Mouse (Mus musculus) MEL-GATA-1-ER (cell line): Measurements from ENCODE around the gene Zbtb16.

Experiments
- DNase-seq: peaks from one replicate; pipeline ENCODE4 v3.0.0-alpha.2; 2012; ENCODE audit warnings: low read depth; ENCODE audit errors: extremely low read depth

Gene Zbtb16

DNA sequence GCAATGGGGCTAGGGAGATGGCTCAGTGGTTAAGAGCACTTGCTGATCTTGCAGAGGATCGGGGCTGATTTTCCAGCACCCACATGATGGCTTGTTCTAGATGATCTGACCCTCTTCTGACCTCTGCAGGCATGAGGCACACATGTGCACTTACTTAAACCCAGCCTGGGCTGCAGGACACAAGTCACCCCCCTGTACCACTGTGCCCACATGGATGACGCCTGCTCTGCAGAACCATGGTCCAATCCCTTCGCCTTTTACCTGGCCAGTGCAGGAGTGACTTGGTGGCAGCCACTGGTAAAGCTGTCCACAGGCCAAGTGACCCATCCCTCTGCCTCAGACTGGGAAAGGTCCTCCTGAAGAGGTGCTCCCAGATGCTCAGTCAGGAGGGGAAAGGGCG, 67.1 kb downstream of the Zbtb16 start:
- no peak for DNase-seq

DNA sequence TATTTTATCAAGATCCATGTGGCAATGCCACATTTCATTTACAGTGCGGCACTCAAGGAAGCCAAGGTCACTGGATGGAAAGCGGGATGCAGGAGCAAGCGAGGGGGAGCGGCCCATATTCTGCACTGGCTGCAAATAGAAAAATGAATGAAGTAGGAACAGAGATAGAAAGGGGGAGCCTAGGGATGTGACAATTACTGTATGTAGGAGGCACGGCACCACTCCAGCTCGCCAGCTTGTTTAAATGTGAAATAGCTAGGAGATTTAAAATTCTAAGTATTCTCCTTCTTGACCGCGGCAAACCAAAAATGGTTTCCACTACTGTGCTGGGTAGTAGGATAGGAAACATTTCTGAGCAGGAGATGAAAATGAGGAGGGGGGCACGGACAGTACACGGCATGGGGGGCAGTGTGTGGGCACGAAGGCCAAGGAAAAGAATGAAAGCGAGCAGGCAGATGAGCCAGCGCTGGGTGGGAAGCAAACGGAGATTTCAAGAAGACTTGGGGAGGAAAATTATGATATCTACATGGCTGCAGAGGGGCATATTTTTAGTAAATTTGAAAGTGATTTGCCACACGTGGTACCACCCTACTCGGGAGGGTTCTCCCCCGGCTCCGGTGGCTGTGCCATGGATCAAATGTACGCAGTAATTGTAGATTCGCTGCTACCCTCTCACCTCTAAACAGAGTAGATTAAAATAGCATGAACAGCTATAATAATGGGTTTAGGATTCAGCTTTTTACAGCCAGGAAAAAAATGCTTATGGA, 68.2 kb downstream of the Zbtb16 start:
- no peak for DNase-seq

DNA sequence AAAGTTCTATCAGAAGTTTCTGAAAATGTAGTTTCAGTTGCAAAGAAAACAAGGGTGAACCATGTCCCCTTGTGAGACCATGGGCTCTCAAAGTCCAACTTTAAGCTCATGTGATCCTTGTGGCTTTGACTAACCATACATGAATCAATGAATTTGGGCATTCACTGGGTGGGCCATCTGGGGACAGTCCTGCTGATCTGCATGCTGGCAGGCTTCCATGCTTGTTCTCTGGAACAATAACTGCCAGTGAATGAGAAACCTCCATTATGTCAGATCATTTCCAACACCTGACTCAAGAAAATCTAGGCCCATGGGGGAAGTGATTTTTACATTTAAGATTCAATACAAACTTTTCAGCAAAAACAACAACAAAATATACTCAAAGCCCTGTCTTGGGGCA, 70.1 kb downstream of the Zbtb16 start:
- no peak for DNase-seq

DNA sequence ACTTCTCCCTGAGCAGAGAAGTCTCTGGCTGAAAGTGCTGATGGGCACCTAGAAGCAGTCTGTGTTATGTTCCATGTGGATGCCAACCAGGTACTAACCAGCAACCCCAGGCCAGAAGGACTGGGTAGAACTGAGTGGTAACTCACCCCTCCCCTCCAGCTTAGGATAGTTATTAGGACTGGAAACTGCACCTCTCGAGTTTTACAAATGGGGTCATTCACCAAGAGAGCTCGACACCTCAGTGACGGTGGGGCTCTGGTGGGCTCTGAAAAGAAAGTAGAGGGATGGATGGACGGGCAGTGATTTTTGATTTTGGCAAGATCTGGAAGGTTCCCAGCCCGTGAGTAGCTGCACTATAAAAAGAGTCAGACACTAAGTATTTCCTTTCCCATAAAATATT, 71.7 kb downstream of the Zbtb16 start:
- DNase-seq: no peak

DNA sequence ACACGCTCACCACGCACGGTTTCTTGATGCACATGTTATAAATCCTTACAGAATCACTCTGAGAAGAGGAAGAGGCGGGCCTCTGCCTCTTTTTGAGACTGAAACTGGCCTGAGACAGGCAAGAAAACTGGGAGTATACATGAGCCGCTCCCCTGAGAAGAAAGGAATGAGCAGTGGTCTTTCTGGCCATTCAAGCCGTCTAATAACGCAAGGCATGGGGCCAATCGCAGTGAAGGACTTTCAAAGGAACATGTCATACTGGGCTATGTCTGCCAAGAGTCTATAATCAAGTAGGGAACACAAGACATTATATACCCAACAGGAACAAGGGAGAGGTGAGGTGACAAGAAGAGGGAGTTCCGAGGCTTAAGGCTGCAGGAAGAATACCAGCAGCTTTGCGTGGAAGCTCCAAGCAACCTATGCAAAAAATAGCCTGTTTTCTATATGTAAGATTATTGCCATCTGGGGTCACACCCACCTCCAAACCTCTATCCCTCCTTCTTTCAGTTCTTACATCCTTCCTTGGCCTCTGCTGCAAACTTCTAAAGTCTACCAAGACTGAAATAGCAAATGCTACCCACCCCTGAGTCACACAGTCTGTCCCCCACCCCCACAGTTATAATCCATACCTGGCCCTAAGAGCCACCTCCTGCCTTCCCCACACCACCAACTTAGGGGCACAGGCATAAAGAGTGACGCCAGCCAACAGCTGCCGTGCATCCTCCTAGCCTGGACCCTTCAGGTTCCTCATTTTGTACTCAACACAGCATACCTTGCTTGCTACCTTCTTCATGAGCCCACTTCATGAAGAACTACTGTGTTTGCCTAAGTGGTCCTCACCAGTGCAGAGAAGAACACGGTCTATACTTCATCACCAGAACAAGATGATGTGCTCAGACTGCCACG, 74.0 kb downstream of the Zbtb16 start:
- no peak for DNase-seq

DNA sequence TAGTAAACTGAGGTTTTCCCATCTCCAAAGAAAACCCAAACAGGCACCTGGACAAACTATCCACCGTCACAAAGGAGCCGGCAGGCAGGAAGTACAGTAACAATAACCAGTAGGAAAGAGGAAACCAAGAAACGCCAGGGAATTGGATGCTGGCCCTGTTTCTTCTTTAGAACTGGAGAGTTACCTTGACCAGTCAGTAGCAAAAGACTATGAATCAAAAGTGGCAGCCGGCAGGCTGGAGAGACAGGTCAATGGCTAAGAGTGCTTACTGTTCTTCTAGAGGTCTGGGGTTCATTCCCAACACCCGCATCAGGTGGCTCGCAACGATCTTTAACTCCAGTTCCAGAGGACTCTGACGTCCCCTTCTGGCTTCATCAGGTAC, 74.9 kb downstream of the Zbtb16 start:
- no peak for DNase-seq

DNA sequence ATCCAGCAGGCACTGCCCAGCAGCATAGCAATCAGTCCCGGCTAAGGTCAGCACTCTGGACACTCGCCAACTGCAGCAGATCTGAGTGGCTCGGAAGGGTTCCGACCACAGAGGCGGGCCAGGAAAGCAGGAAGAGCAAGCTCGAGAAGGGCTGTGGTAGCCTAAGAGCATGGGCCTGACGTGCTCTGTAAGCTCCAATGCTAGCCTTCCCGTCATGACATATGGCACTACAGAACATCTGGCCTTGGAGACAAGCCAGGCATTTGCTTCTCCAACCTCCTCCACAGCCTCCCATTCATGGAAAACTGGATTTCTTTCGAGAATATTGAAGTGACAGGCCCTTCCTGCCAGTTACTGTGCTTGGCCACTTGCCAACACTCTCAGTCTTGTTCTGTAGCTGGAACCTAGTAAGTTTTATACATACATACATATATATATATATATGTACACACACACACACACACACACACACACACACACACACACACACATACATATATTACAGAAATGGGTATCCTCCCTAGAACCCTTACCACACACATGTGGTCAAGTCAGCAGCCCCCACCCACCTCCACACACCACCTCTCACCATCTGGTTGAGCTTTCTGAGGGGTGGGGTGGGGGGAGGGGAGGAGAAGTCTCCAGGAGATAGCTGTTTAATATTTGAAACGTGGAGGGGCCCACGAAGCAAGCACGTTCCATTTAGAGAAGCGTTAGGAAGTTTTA, 75.4 kb downstream of the Zbtb16 start:
- no peak for DNase-seq

DNA sequence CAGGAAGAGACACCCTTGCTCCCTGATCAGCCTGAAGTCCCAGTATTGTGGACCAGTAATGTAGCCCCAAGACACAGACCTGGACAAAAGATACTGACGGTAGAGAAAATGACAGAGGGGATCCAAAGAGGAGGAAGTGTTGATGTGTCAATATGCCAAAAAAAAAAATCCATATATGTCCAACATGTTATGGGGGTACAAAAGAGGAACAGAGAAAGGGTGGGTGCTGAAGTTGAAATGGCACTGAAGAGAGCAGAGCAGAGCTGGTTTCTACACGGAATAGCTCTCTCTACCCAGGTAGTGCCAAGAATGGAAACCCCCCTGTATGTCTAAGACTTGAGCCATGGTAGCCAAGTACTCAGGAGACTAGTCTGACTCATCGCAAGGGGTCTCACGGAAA, 76.9 kb downstream of the Zbtb16 start:
- no peak for DNase-seq

DNA sequence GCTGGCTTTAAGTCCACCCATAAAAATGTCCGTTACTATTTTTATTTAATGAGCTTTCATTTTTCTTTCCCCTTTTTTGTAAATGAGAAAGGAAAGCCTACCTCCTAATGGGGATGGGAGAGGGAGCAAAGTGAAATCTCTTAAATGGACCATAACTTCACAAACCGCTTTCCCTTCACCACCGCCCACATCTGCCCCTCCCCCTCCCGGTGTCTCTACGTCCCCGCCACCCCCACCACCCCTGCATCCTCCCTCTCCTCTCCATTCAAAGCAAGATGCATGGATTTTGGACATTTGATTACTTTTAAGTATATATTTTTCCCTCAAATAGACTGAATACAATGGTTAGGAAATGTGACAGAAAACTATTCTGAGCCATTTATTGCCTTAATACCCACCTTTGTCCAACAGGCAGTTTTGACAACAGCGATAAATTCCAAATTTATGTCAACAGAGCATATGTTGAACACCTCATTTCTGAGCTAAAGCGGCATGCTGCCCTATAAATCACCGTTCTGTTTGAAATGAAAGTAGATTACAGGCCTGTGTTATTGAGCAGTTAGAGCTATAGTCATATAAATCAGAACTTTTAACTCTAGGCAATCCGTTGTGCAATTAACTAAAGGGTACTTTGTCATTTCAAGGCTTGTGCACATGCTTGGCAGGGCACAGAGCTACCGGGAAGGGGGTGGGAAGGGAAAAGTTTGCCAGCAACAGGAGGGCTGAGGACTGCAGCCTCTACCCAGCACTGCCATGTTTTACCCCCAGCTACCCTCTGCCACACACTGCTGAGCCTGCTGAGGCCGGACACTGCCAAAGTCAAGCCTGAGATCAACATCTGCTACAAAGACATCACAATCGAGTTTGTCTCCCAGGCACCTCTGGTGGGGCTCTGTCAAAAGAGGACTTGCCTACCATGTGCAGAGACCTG, 78.1 kb downstream of the Zbtb16 start:
- no peak for DNase-seq

DNA sequence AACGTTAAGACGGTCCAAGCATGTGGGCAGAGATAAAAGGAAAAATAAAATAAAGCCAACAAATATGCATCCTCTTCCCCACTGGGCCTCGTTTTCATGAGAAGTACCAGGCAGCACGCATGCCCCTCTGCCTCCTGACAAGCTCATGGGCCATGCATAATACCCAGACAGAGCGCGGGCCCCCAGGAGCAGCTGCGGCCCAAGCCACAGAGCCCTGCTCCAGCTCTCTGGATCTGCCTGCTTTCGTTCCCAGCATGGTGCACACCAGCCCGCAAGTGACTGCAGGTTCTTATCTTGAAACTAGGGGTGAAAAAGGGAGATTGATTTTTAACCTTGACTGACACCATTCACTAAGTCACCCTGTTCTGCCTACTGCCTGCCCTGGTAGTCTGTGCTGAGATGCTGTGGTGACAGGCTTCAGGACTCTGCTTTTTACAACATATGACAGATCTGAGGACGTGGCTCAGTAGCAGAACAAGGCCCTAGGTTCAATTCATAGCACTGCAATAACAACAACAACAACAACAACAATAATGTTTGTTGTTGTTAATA, 79.7 kb downstream of the Zbtb16 start:
- DNase-seq: no peak

DNA sequence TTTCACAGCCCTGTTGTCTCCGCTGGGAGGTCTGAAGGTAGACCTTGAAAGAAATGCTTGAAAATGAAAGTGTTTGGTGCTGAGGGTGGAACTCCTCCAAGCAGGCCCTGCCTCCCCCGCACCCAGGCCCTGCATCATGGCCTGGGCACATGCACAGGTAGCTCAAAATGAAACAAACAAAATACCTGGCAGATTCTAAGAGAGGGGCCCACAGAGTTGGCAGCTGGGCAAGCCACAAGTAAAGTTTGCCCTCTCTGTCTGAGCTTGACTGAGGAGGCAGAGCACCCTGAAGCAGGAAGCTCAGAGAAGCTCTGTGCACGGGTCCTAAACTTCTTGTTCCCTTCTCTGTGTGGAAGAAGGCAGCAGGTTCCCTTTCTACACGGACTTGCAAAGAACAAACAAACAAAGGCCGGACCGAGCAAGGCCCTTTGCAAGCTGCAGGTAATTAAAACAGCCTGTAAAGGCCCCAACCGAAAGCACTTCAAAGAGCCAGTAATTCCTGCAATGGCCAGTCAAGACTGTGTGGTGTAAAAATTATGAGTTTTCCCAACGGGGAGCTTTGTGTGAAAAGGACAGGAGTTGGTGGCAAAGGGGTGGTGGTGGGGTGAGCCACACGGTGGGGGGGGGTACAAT, 80.5 kb downstream of the Zbtb16 start:
- DNase-seq: no peak

DNA sequence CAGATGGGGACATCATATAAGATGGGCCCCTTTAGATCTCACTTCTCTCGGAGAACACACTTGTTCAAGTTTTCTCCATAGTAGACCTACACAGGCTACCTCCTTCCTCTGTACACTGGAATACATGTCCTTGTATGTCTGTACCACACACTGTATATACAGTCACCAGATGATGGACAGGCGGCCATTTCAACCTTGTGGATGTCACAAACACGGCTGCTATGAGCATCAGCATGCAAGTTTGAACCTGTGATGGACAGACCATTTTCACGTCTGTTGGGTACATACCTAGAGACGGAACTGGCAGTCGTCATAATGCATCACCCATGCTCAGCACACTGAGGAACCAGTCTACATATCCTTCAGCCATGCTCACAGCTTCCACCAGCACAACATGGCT, 81.6 kb downstream of the Zbtb16 start:
- DNase-seq: no peak

DNA sequence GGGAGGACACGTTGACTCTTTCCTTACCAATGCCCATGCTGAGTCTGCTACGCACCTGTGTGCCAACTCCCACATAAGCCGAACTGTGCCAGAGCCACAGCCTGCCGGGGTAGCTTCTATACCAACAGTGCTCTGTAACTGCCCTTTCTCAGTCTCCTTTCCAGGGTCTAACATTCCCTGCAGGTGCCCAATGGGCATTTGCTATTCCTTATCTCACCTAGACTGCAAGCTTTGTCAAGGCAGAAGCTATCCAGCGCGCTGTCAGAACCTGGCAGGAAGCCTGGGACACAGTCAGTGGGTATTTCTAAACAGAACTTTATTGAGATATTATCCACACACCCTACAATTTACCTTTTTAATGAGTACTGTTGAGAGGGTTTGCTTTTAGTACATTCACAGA, 82.1 kb downstream of the Zbtb16 start:
- no peak for DNase-seq

DNA sequence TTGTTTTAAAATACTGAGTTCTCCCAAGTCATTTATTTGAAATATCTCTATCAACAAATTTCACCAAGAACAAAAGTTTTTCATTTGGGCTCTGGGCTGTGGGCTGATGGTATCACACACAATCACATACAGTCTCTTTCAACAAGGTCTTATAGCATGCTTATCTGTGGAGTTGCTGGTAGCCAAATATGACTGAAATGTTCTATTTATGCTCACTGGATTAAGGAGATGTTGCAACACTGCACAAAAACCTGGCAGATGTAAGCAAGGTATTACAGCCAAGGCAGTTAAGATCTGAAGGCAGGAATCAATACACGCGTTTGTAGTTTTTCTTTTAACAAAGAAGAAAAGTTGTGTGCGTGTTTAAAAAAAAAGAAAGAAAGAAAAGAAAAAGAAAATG, 84.1 kb downstream of the Zbtb16 start:
- no peak for DNase-seq

DNA sequence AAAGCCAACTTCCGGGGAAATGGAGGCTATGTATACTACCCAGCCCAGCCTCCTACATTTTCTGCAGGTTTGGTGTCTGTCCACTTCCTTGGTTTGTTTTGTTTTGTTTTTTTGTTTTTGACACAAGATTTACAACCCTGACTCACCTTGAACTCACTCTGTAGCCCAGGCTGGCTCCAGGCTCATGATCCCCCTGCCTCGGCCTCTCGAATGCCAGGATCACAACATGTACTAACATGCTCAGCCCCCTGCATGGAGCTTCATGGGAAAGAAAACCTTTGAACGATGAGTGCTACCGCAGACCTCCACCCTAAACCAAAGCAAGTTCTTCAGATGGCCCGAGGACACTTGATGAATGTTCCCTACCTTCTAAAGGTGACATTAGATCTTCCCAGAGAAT, 86.4 kb downstream of the Zbtb16 start:
- no peak for DNase-seq

DNA sequence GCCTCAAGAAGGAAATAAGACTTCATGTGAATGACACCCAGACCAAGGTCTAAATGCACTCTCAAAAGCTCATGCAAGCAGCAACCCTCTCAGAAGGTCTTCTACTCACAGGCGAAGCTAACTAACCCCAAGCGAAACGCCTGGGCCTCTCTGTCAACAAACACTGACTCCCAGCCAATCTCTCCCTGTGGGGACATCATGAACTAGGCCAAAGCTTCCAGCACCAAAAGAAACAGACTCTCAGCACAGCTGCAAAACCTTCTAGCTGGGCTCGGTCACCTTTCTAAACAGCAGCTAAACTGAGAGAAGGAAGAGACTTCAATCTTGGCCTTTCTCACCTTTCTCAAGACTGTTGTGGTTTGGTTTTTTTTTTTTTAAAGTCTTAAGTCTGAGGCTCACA, 86.9 kb downstream of the Zbtb16 start:
- no peak for DNase-seq

DNA sequence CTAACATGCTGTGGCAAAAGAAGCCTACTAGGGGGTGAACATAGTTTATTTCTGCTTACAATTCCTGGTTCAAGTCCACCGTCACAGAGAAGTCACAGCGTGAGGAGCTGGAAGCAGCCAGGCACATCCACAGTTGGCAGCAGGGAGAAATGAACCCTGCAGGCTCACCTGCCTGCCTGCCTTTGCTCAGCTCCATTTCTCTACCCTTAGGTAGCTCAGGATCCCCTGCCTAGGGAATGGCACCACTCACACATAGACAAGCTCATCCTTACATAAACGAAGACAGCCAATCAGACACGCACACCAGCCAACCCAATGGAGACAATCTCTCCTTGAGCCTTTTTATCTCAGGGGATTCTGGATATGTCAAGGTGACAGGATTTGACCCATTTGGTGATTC, 87.3 kb downstream of the Zbtb16 start:
- DNase-seq: no peak

DNA sequence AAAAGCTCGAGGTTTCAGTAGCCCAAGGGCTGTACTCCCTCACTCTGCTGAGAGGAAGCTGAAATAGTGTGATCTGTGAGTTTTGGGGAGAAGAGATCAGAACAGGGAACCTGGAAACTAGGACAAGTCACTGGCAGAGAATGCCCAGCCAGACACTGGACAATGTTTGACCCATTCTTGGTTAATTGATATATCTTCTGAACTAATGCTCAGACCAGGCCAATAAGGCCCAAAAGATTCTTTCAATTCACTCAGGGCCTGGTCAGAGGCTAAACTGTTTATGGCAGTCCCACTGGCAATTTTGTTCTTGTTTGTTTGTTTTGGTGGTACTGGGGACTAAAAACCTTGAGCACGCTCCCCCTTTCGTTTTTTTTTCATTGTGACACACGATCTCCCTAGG, 87.8 kb downstream of the Zbtb16 start:
- no peak for DNase-seq

DNA sequence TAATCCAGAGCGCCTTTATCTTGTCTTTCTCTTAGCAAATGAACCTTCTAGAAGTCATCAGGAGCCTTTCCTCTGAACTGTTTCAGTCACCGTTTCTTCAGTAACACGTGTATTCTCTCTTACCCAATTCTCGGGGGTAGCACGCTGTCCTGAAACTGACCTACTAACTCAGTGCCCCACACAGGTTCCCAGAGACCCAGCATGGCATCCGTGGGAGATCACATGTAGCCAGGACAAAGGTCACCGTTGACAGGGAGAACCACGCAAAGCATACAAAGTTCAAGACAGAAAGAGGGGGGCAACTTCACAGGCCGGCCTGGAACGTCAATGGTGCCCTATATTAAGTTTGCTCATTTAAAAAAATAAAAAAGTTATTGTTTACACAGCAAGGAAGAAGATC, 89.5 kb downstream of the Zbtb16 start:
- DNase-seq: no peak
